Mouse (Mus musculus): Measurements from ENCODE around the gene Limk1. TPM values are rescaled to one million over a fixed set of nuclear protein-coding genes. Genes with fewer than 3 reads are reported as not detected.

The Limk1 gene
- polyA plus RNA-seq, 1 experiment from 2014 or later, result 3.3 TPM

GRCm38 (mm10) chr5:134684398-134684797 is 4.0 kb downstream of the Limk1 start:
- WGBS (ENCODE audit: insufficient replicate concordance), result 74% methylated on average over 2 of the region's 2 CpGs
- no peaks in the 10 kb centered on the region for H3K9me3 ChIP-seq (replicated peaks; ENCODE audit: control insufficient read depth, low read length)
- no peak overlapping the region for H3K4me2 ChIP-seq
- no peaks in the 10 kb centered on the region for H3K36me3 ChIP-seq (ENCODE audit: control insufficient read depth, insufficient read depth, low read length)
- H3K4me3 ChIP-seq (ENCODE audit: low read depth, low read length), result no peak overlapping the region
- no peak for ATAC-seq (replicated peaks; ENCODE audit: insufficient number of reproducible peaks, low FRiP score, low TSS enrichment)
- no peaks in the 10 kb centered on the region for H3K27me3 ChIP-seq (ENCODE audit: control insufficient read depth, insufficient read depth, low read length)
- H3K27ac ChIP-seq (ENCODE audit: low read depth, low read length), result no peak overlapping the region
- no peak overlapping the region for H3K9ac ChIP-seq (ENCODE audit: low read depth, low read length)
- H3K4me1 ChIP-seq (ENCODE audit: control insufficient read depth, insufficient read depth, low read length), result peaks cover 20% of the 10 kb centered on the region

- no peak overlapping the region for H3K27ac ChIP-seq (ENCODE audit: low read depth, low read length)
- ATAC-seq (replicated peaks; ENCODE audit: insufficient number of reproducible peaks, low FRiP score, low TSS enrichment), result no peak
- no peak overlapping the region for H3K4me3 ChIP-seq (ENCODE audit: low read depth, low read length)
- no peak overlapping the region for H3K4me2 ChIP-seq
- no peaks in the 10 kb centered on the region for H3K36me3 ChIP-seq (ENCODE audit: control insufficient read depth, insufficient read depth, low read length)
- no peaks in the 10 kb centered on the region for H3K9me3 ChIP-seq (replicated peaks; ENCODE audit: control insufficient read depth, low read length)
- 72% methylated on average over 2 of the region's 2 CpGs for WGBS (ENCODE audit: insufficient replicate concordance)
- no peak overlapping the region for H3K9ac ChIP-seq (ENCODE audit: low read depth, low read length)
- peaks cover 19% of the 10 kb centered on the region for H3K4me1 ChIP-seq (ENCODE audit: control insufficient read depth, insufficient read depth, low read length)
- H3K27me3 ChIP-seq (ENCODE audit: control insufficient read depth, insufficient read depth, low read length), result no peaks in the 10 kb centered on the region
Observed at GRCm38 (mm10) chr5:134683813-134684212, 4.6 kb downstream of the Limk1 start.

DNA sequence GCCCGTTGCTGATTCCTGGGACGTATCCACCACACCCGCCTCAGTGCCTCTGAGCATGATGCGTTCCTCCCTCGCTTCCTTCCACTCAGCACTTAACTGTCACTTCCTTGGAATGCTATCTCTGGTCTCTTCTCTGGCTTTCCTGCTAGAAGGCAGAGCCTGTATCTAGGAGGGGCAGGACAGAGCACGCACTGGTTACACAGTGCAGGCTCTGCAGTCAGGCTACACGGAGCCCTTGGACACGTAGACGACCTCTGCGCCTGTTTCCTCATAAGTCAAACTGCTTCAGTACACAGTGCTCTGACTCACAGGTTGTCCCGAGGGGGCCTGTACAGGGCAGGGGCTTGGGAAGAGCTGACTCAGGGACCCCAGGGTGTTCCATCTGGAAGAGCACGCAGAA is 8.2 kb downstream of the Limk1 start:
- H3K4me1 ChIP-seq (ENCODE audit: control insufficient read depth, insufficient read depth, low read length), result peaks cover 42% of the 10 kb centered on the region
- ATAC-seq (replicated peaks; ENCODE audit: insufficient number of reproducible peaks, low FRiP score, low TSS enrichment), result 0 out of 2 replicates have a peak, but pooled peaks have one; percentile 12
- peak overlapping the region; percentile 73 for H3K27ac ChIP-seq (ENCODE audit: low read depth, low read length)
- no peak overlapping the region for H3K4me3 ChIP-seq (ENCODE audit: low read depth, low read length)
- H3K9ac ChIP-seq (ENCODE audit: low read depth, low read length), result peak overlapping the region; percentile 58
- WGBS (ENCODE audit: insufficient replicate concordance), result 22% methylated on average over 12 of the region's 12 CpGs
- H3K4me2 ChIP-seq, result peak overlapping the region; percentile 31
- no peaks in the 10 kb centered on the region for H3K9me3 ChIP-seq (replicated peaks; ENCODE audit: control insufficient read depth, low read length)
- H3K36me3 ChIP-seq (ENCODE audit: control insufficient read depth, insufficient read depth, low read length), result no peaks in the 10 kb centered on the region
- no peaks in the 10 kb centered on the region for H3K27me3 ChIP-seq (ENCODE audit: control insufficient read depth, insufficient read depth, low read length)

DNA sequence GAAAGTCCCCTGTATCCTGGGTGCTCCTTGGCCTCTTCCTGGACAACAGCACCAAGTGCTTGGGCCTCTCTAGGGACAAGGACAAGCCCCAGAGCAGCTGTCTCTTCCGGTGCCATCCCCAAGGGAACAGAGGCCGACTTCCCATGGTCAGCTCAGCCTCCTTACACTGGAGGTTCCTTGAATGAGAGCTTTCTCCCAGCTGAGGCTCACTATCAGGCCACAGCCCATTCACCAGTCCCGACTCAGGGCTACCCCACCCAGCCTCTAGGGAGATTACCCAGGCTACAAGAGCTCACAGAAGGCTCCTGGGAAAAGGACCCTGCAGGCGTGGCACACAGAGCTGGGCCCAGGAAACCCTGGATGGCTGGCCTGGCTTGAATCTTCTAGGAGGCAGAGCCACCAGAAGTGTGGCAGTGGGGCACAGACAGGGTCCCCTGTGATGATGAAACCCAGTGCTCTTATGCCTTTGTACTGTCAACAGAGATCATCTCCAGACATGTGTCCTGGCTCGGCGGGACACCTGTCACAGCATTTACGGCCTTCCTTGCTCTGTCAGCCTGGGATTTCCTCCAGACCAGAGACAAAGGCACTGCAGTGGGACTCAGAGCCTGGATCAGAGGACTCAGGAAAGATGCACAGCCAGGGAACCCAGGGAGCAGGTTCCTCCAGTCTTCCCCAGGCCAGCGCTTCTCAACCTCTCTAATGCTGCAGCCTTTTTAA is 9.4 kb downstream of the Limk1 start:
- 34% methylated on average over 8 of the region's 8 CpGs for WGBS (ENCODE audit: insufficient replicate concordance)
- Histone ChIP-seq H3K9ac (ENCODE audit: low read depth, low read length) (peak overlapping the region; percentile 11; the same call in 1 of the 2 replicates), H3K36me3 (ENCODE audit: control insufficient read depth, insufficient read depth, low read length) (no peaks in the 10 kb centered on the region), H3K4me2 (no peak overlapping the region), H3K27ac (ENCODE audit: low read depth, low read length) (no peak overlapping the region), H3K27me3 (ENCODE audit: control insufficient read depth, insufficient read depth, low read length) (no peaks in the 10 kb centered on the region), H3K4me1 (ENCODE audit: control insufficient read depth, insufficient read depth, low read length) (peaks cover 45% of the 10 kb centered on the region), H3K4me3 (ENCODE audit: low read depth, low read length) (no peak overlapping the region), H3K9me3 (replicated peaks; ENCODE audit: control insufficient read depth, low read length) (no peaks in the 10 kb centered on the region)
- ATAC-seq (replicated peaks; ENCODE audit: insufficient number of reproducible peaks, low FRiP score, low TSS enrichment), result no peak

DNA sequence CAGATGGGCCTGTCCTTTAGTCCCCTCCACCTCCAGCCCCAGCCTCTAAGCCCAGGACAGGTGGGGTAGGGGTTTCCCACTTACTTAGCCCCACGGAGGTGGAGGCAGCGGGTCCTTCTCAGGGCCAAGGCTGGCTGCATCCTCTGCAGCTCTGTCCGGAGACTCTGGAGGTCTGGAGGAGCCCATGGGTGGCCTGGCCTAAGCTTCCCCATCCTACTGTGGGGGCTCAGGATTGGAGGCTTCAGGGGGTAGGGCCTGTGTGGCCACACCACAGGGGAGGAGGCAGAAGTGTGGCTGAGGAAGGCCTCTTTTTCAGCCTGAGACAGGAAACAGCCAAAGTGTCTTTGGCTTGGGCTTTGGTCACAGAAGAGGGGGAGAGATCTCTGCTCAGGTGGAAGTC is 10.4 kb downstream of the Limk1 start:
- Histone ChIP-seq H3K4me2 (peak overlapping the region; percentile 19), H3K27me3 (ENCODE audit: control insufficient read depth, insufficient read depth, low read length) (no peaks in the 10 kb centered on the region), H3K4me3 (ENCODE audit: low read depth, low read length) (no peak overlapping the region), H3K36me3 (ENCODE audit: control insufficient read depth, insufficient read depth, low read length) (no peaks in the 10 kb centered on the region), H3K27ac (ENCODE audit: low read depth, low read length) (0 out of 2 replicates have a peak overlapping the region, but pooled peaks have one; percentile 6), H3K9ac (ENCODE audit: low read depth, low read length) (peak overlapping the region; percentile 10; the same call in 1 of the 2 replicates), H3K9me3 (replicated peaks; ENCODE audit: control insufficient read depth, low read length) (no peaks in the 10 kb centered on the region), H3K4me1 (ENCODE audit: control insufficient read depth, insufficient read depth, low read length) (peaks cover 45% of the 10 kb centered on the region)
- 70% methylated on average over 3 of the region's 3 CpGs for WGBS (ENCODE audit: insufficient replicate concordance)
- no peak for ATAC-seq (replicated peaks; ENCODE audit: insufficient number of reproducible peaks, low FRiP score, low TSS enrichment)

GRCm38 (mm10) chr5:134677491-134677890 is 10.9 kb downstream of the Limk1 start:
- H3K27me3 ChIP-seq (ENCODE audit: control insufficient read depth, insufficient read depth, low read length), result no peaks in the 10 kb centered on the region
- H3K4me2 ChIP-seq, result no peak overlapping the region; the same call in 1 of the 2 replicates
- H3K4me1 ChIP-seq (ENCODE audit: control insufficient read depth, insufficient read depth, low read length), result peaks cover 45% of the 10 kb centered on the region

GRCm38 (mm10) chr5:134675956-134676759 is 12.2 kb downstream of the Limk1 start:
- 3% methylated on average over 14 of the region's 14 CpGs for WGBS (ENCODE audit: insufficient replicate concordance)
- H3K4me2 ChIP-seq, result peak overlapping the region; percentile 79
- H3K27me3 ChIP-seq (ENCODE audit: control insufficient read depth, insufficient read depth, low read length), result no peaks in the 10 kb centered on the region
- peak overlapping the region; percentile 76 for H3K27ac ChIP-seq (ENCODE audit: low read depth, low read length)
- H3K4me3 ChIP-seq (ENCODE audit: low read depth, low read length), result peak overlapping the region; percentile 30
- H3K36me3 ChIP-seq (ENCODE audit: control insufficient read depth, insufficient read depth, low read length), result peaks cover 4% of the 10 kb centered on the region; the same call in 1 of the 2 replicates
- no peaks in the 10 kb centered on the region for H3K9me3 ChIP-seq (replicated peaks; ENCODE audit: control insufficient read depth, low read length)
- ATAC-seq (replicated peaks; ENCODE audit: insufficient number of reproducible peaks, low FRiP score, low TSS enrichment), result peak; percentile 84
- peaks cover 42% of the 10 kb centered on the region for H3K4me1 ChIP-seq (ENCODE audit: control insufficient read depth, insufficient read depth, low read length)
- H3K9ac ChIP-seq (ENCODE audit: low read depth, low read length), result peak overlapping the region; percentile 64

More at GRCm38 (mm10) chr5:134677491-134677890, 10.9 kb downstream of the Limk1 start:
- Histone ChIP-seq H3K4me3 (ENCODE audit: low read depth, low read length) (no peak overlapping the region), H3K27ac (ENCODE audit: low read depth, low read length) (no peak overlapping the region), H3K36me3 (ENCODE audit: control insufficient read depth, insufficient read depth, low read length) (no peaks in the 10 kb centered on the region), H3K9me3 (replicated peaks; ENCODE audit: control insufficient read depth, low read length) (no peaks in the 10 kb centered on the region), H3K9ac (ENCODE audit: low read depth, low read length) (no peak overlapping the region)
- ATAC-seq (replicated peaks; ENCODE audit: insufficient number of reproducible peaks, low FRiP score, low TSS enrichment), result no peak
- WGBS (ENCODE audit: insufficient replicate concordance), result 84% methylated on average over 5 of the region's 5 CpGs

- Histone ChIP-seq H3K4me2 (no peak overlapping the region), H3K9me3 (replicated peaks; ENCODE audit: control insufficient read depth, low read length) (no peaks in the 10 kb centered on the region), H3K4me3 (ENCODE audit: low read depth, low read length) (no peak overlapping the region), H3K27me3 (ENCODE audit: control insufficient read depth, insufficient read depth, low read length) (no peaks in the 10 kb centered on the region), H3K36me3 (ENCODE audit: control insufficient read depth, insufficient read depth, low read length) (peaks cover 6% of the 10 kb centered on the region; the same call in 1 of the 2 replicates), H3K4me1 (ENCODE audit: control insufficient read depth, insufficient read depth, low read length) (peaks cover 30% of the 10 kb centered on the region), H3K27ac (ENCODE audit: low read depth, low read length) (peak overlapping the region; percentile 76; the same call in 1 of the 2 replicates), H3K9ac (ENCODE audit: low read depth, low read length) (no peak overlapping the region)
- no peak for ATAC-seq (replicated peaks; ENCODE audit: insufficient number of reproducible peaks, low FRiP score, low TSS enrichment)
- WGBS (ENCODE audit: insufficient replicate concordance), result 53% methylated on average over 5 of the region's 5 CpGs
Observed at GRCm38 (mm10) chr5:134674977-134675376, 13.4 kb downstream of the Limk1 start.
